Mouse (Mus musculus): Measurements from ENCODE around the gene Sgo2a. TPM values are rescaled to one million over a fixed set of nuclear protein-coding genes. Genes with fewer than 3 reads are reported as not detected.

Gene Sgo2a
- total and polyA plus RNA-seq, 3 experiments: 1.1 to 4.2 (median 3.5) TPM

GRCm38 (mm10) chr1:58045076-58045475 is 49.3 kb downstream of the Sgo2a start:
- WGBS: 59% methylated on average over 3 of the region's 3 CpGs
- no peak for DNase-seq
- Histone ChIP-seq H3K27ac (no peak overlapping the region), H3K4me1 (ENCODE audit: control insufficient read depth, insufficient read depth, low read length) (no peaks in the 10 kb centered on the region), H3K36me3 (ENCODE audit: control insufficient read depth, insufficient read depth, low read length) (no peaks in the 10 kb centered on the region), H3K4me3 (no peak overlapping the region), H3K9ac (ENCODE audit: low read depth, low read length) (no peak overlapping the region), H3K79me2 (replicated peaks; ENCODE audit: control insufficient read depth, insufficient read depth, low read length) (no peaks in the 10 kb centered on the region), H3K27me3 (ENCODE audit: control insufficient read depth, insufficient read depth, low read length) (no peaks in the 10 kb centered on the region)
- TF ChIP-seq POLR2A (IDR thresholded peaks at IDR 0.05; ENCODE audit: insufficient read depth, low read depth, low read length): no peak
- TF ChIP-seq CTCF (IDR thresholded peaks at IDR 0.05): no peak
- no peak for TF ChIP-seq EP300 (IDR thresholded peaks at IDR 0.05; ENCODE audit: insufficient read depth, low read depth, low read length)
- intact Hi-C loops (cut with DNase I): no loop called here

- Histone ChIP-seq H3K27me3 (ENCODE audit: control insufficient read depth, insufficient read depth, low read length) (no peaks in the 10 kb centered on the region), H3K36me3 (ENCODE audit: control insufficient read depth, insufficient read depth, low read length) (no peaks in the 10 kb centered on the region), H3K4me3 (no peak overlapping the region), H3K79me2 (replicated peaks; ENCODE audit: control insufficient read depth, insufficient read depth, low read length) (no peaks in the 10 kb centered on the region), H3K4me1 (ENCODE audit: control insufficient read depth, insufficient read depth, low read length) (no peaks in the 10 kb centered on the region), H3K9ac (ENCODE audit: low read depth, low read length) (no peak overlapping the region), H3K27ac (no peak overlapping the region)
- WGBS: 75% methylated on average over 5 of the region's 5 CpGs
- TF ChIP-seq EP300 (IDR thresholded peaks at IDR 0.05; ENCODE audit: insufficient read depth, low read depth, low read length): no peak
- TF ChIP-seq POLR2A (IDR thresholded peaks at IDR 0.05; ENCODE audit: insufficient read depth, low read depth, low read length): no peak
- no peak for TF ChIP-seq CTCF (IDR thresholded peaks at IDR 0.05)
- intact Hi-C loops (cut with DNase I): no loop called here
- no peak for DNase-seq
Measured at GRCm38 (mm10) chr1:58045546-58045945, 49.8 kb downstream of the Sgo2a start.

- Histone ChIP-seq H3K4me3 (no peak overlapping the region), H3K27ac (no peak overlapping the region), H3K4me1 (ENCODE audit: control insufficient read depth, insufficient read depth, low read length) (no peaks in the 10 kb centered on the region), H3K36me3 (ENCODE audit: control insufficient read depth, insufficient read depth, low read length) (no peaks in the 10 kb centered on the region), H3K9ac (ENCODE audit: low read depth, low read length) (no peak overlapping the region), H3K27me3 (ENCODE audit: control insufficient read depth, insufficient read depth, low read length) (no peaks in the 10 kb centered on the region), H3K79me2 (replicated peaks; ENCODE audit: control insufficient read depth, insufficient read depth, low read length) (no peaks in the 10 kb centered on the region)
- 81% methylated on average over 3 of the region's 3 CpGs for WGBS
- no peak for DNase-seq
- intact Hi-C loops (cut with DNase I): no loop called here
- TF ChIP-seq CTCF (IDR thresholded peaks at IDR 0.05) (no peak), POLR2A (IDR thresholded peaks at IDR 0.05; ENCODE audit: insufficient read depth, low read depth, low read length) (no peak), EP300 (IDR thresholded peaks at IDR 0.05; ENCODE audit: insufficient read depth, low read depth, low read length) (no peak)
Measured at GRCm38 (mm10) chr1:58046721-58047290, 51.0 kb downstream of the Sgo2a start.

GRCm38 (mm10) chr1:58049126-58049525 is 53.4 kb downstream of the Sgo2a start:
- Histone ChIP-seq H3K4me1 (ENCODE audit: control insufficient read depth, insufficient read depth, low read length) (no peaks in the 10 kb centered on the region), H3K4me3 (no peak overlapping the region), H3K36me3 (ENCODE audit: control insufficient read depth, insufficient read depth, low read length) (no peaks in the 10 kb centered on the region), H3K9ac (ENCODE audit: low read depth, low read length) (no peak overlapping the region), H3K27ac (no peak overlapping the region), H3K79me2 (replicated peaks; ENCODE audit: control insufficient read depth, insufficient read depth, low read length) (no peaks in the 10 kb centered on the region), H3K27me3 (ENCODE audit: control insufficient read depth, insufficient read depth, low read length) (no peaks in the 10 kb centered on the region)
- DNase-seq: no peak
- intact Hi-C loops (cut with DNase I): no loop called here
- WGBS: 89% methylated on average over 5 of the region's 5 CpGs
- TF ChIP-seq EP300 (IDR thresholded peaks at IDR 0.05; ENCODE audit: insufficient read depth, low read depth, low read length): no peak
- no peak for TF ChIP-seq POLR2A (IDR thresholded peaks at IDR 0.05; ENCODE audit: insufficient read depth, low read depth, low read length)
- no peak for TF ChIP-seq CTCF (IDR thresholded peaks at IDR 0.05)

GRCm38 (mm10) chr1:58055598-58055997 is 59.8 kb downstream of the Sgo2a start:
- 91% methylated on average over 11 of the region's 11 CpGs for WGBS
- Histone ChIP-seq H3K4me1 (ENCODE audit: control insufficient read depth, insufficient read depth, low read length) (peaks cover 1% of the 10 kb centered on the region; the same call in 1 of the 2 replicates), H3K27me3 (ENCODE audit: control insufficient read depth, insufficient read depth, low read length) (no peaks in the 10 kb centered on the region), H3K9ac (ENCODE audit: low read depth, low read length) (no peak overlapping the region), H3K79me2 (replicated peaks; ENCODE audit: control insufficient read depth, insufficient read depth, low read length) (no peaks in the 10 kb centered on the region), H3K27ac (no peak overlapping the region), H3K36me3 (ENCODE audit: control insufficient read depth, insufficient read depth, low read length) (no peaks in the 10 kb centered on the region; the same call in 1 of the 2 replicates), H3K4me3 (no peak overlapping the region)
- TF ChIP-seq EP300 (IDR thresholded peaks at IDR 0.05; ENCODE audit: insufficient read depth, low read depth, low read length) (no peak), POLR2A (IDR thresholded peaks at IDR 0.05; ENCODE audit: insufficient read depth, low read depth, low read length) (no peak), CTCF (IDR thresholded peaks at IDR 0.05) (no peak)
- no peak for DNase-seq
- intact Hi-C loops (cut with DNase I): no loop called here

- Histone ChIP-seq H3K9ac (ENCODE audit: low read depth, low read length) (no peak overlapping the region), H3K79me2 (replicated peaks; ENCODE audit: control insufficient read depth, insufficient read depth, low read length) (no peaks in the 10 kb centered on the region), H3K27me3 (ENCODE audit: control insufficient read depth, insufficient read depth, low read length) (no peaks in the 10 kb centered on the region), H3K36me3 (ENCODE audit: control insufficient read depth, insufficient read depth, low read length) (no peaks in the 10 kb centered on the region; the same call in 1 of the 2 replicates), H3K27ac (no peak overlapping the region), H3K4me1 (ENCODE audit: control insufficient read depth, insufficient read depth, low read length) (peaks cover 1% of the 10 kb centered on the region; the same call in 1 of the 2 replicates), H3K4me3 (no peak overlapping the region)
- DNase-seq: no peak
- 67% methylated on average over 13 of the region's 13 CpGs for WGBS
- intact Hi-C loops (cut with DNase I): no loop called here
- TF ChIP-seq EP300 (IDR thresholded peaks at IDR 0.05; ENCODE audit: insufficient read depth, low read depth, low read length) (no peak), POLR2A (IDR thresholded peaks at IDR 0.05; ENCODE audit: insufficient read depth, low read depth, low read length) (no peak), CTCF (IDR thresholded peaks at IDR 0.05) (no peak)
Measured at GRCm38 (mm10) chr1:58056074-58056807, 60.5 kb downstream of the Sgo2a start.

All from heart, adult 2 months (tissue).